9 mouse cellular contexts compared by ENCODE assay signal in the genomic region with DNA sequence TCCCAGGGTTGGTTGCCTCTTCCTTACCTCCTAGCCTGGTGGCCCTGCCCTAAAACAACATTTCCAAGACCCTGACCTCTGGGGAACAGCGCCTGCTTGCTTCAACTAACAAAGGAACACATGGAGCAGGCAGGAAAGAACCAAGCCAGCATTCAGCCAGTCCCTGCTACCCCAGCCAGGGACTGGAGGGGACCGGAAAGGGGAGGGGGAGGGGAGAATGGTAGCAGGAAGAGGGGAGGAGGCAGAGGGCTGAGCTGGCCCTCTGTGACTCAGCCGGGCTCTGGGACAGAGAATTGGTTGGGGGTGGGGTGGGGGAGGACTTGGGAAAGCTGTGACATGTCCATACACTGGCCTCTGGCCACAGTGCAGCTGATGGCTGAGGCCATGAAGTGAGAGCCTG. TPM values are rescaled to one million over a fixed set of nuclear protein-coding genes. Genes with fewer than 3 reads are reported as not detected.
A peak's percentile ranks its signal among the peaks of the same experiment; 100 is the strongest.
DNase-seq lines count a peak whose midpoint lies in the region; ATAC-seq and TF ChIP-seq lines count a peak whose summit lies in the region.
"Had no signal": no experiment of that assay in that cellular context is flagged by ENCODE, and none has a peak within 500 bp of the region (broad histone marks: within the 10 kb centered on the region; RNA-seq: fewer than 3 reads in every experiment).

No protein-coding gene starts in this region.

- peak; percentile 61; the same call in 1 of the 2 replicates for ATAC-seq in hindbrain, embryonic 14.5 days (ENCODE audit: low FRiP score)

- no peak overlapping the region for H3K4me2 ChIP-seq in hindbrain, embryonic 14.5 days (replicated peaks)

- no peak for TF ChIP-seq POLR2A in bone marrow macrophage, adult 2 months (IDR thresholded peaks at IDR 0.05; ENCODE audit: borderline replicate concordance, low read depth, low read length)
- TF ChIP-seq POLR2A in liver, adult 2 months (IDR thresholded peaks at IDR 0.05; ENCODE audit: extremely low read depth, insufficient read depth, low read length), result no peak

- H3K9me3 ChIP-seq in hindbrain, embryonic 14.5 days (ENCODE audit: control insufficient read depth, low read length), result no peaks in the 10 kb centered on the region
- H3K9me3 ChIP-seq: G1E had no signal

- no peak overlapping the region for H3K9ac ChIP-seq in hindbrain, embryonic 14.5 days
- H3K9ac ChIP-seq in liver, adult 2 months (ENCODE audit: low read depth, low read length), result no peak overlapping the region

- peaks cover 25% of the 10 kb centered on the region for H3K36me3 ChIP-seq in hindbrain, embryonic 14.5 days (replicated peaks; ENCODE audit: control insufficient read depth, insufficient read depth)
- H3K36me3 ChIP-seq in liver, adult 2 months (ENCODE audit: control insufficient read depth, insufficient read depth, low read length), result no peaks in the 10 kb centered on the region
- H3K36me3 ChIP-seq: G1E had no signal

- peaks cover 19% of the 10 kb centered on the region for H3K4me1 ChIP-seq in bone marrow macrophage, adult 2 months (ENCODE audit: control insufficient read depth, insufficient read depth, low read length)
- peaks cover 15% of the 10 kb centered on the region for H3K4me1 ChIP-seq in hindbrain, embryonic 14.5 days (replicated peaks; ENCODE audit: control insufficient read depth, insufficient read depth, low read length)
- H3K4me1 ChIP-seq in liver, adult 2 months (ENCODE audit: control insufficient read depth, insufficient read depth, low read length), result peaks cover 12% of the 10 kb centered on the region

- H3K27me3 ChIP-seq in hindbrain, embryonic 14.5 days (ENCODE audit: control insufficient read depth, insufficient read depth, low read length), result no peaks in the 10 kb centered on the region
- no peaks in the 10 kb centered on the region for H3K27me3 ChIP-seq in liver, adult 2 months (ENCODE audit: control insufficient read depth, insufficient read depth, low read length)

- H3K4me3 ChIP-seq in left cerebral cortex, adult 2 months, result no peak overlapping the region
- no peak overlapping the region for H3K4me3 ChIP-seq in bone marrow macrophage, adult 2 months (ENCODE audit: insufficient read depth, low read length)
- no peak overlapping the region for H3K4me3 ChIP-seq in hindbrain, embryonic 14.5 days (replicated peaks; ENCODE audit: low read length)
- no peak overlapping the region for H3K4me3 ChIP-seq in liver, adult 2 months (ENCODE audit: insufficient read depth, low read depth, low read length)

- peak overlapping the region; percentile 66; the same call in 1 of the 2 replicates for H3K27ac ChIP-seq in left cerebral cortex, adult 2 months
- peak overlapping the region; percentile 69 for H3K27ac ChIP-seq in bone marrow macrophage, adult 2 months (ENCODE audit: insufficient read depth, low read depth, low read length)
- peak overlapping the region; percentile 63 for H3K27ac ChIP-seq in hindbrain, embryonic 14.5 days
- no peak overlapping the region for H3K27ac ChIP-seq in liver, adult 2 months (replicated peaks; ENCODE audit: insufficient read depth, low read depth, low read length)

- DNase-seq in left cerebral cortex, adult 2 months (ENCODE audit: extremely low spot score in 1 of 2, low spot score in 2 of 2), result peak in 1 of 2 experiments; percentile 45
- no peak for DNase-seq in left cerebral cortex, adult 9 months (ENCODE audit: low spot score in 2 of 2)
- DNase-seq in gastrocnemius, adult 18-20 months (ENCODE audit: low spot score), result peak; percentile 60
- no peak for DNase-seq in hindbrain, embryonic 14.5 days (ENCODE audit: low spot score)
- peak; percentile 36 for DNase-seq in liver, adult 2 months (ENCODE audit: extremely low read depth, low read depth, low spot score)
- peak; percentile 53 for DNase-seq in naive thymus-derived CD4-positive, alpha-beta T cell, adult 2 months (ENCODE audit: low read depth)
- DNase-seq in c-Kit-positive CD71-positive TER-119-positive erythroid progenitor cells, embryonic 14.5 days (ENCODE audit: low spot score), result no peak

- no peaks in the 10 kb centered on the region for H3K79me2 ChIP-seq in liver, adult 2 months (ENCODE audit: control insufficient read depth, insufficient read depth, low read length)

- intact Hi-C loops in left cerebral cortex, adult 2 months (cut with DNase I), result no loop called here

- TF ChIP-seq CTCF in left cerebral cortex, adult 2 months (IDR thresholded peaks at IDR 0.05), result no peak
- TF ChIP-seq CTCF in bone marrow macrophage, adult 2 months (IDR thresholded peaks at IDR 0.05; ENCODE audit: low read depth, low read length), result no peak
- no peak for TF ChIP-seq CTCF in liver, adult 2 months (IDR thresholded peaks at IDR 0.05; ENCODE audit: low read depth, low read length)

- 8% methylated on average over 3 of the region's 3 CpGs for WGBS in hindbrain, embryonic 14.5 days
- WGBS in liver, adult 2 months, result 36% methylated on average over 3 of the region's 3 CpGs

RNA-seq across cellular contexts. Expression of a gene that starts 12.3 kb away (rescaled TPM):
- 100 to 1,000 TPM; 116 to 123 TPM for total RNA-seq in left cerebral cortex, adult 2 months (2021)
- polyA plus RNA-seq in bone marrow macrophage, adult 2 months (2012; ENCODE audit: insufficient read depth, insufficient read length, missing spikeins), result 13.1 and 14.3 TPM in 2 replicates
- 1 to 10 TPM; 1.7 to 3.0 TPM for total RNA-seq in gastrocnemius, adult 18-20 months (2021)
- polyA plus RNA-seq in hindbrain, embryonic 14.5 days (2014; fragmentation: Nextera tagmentation; extraction: Ambion mirVana), result 16.3 and 16.8 TPM in 2 replicates
- total RNA-seq in liver, adult 2 months (2014; rRNA removed), result 0.92 and 2.8 TPM in 2 replicates
- polyA plus RNA-seq in liver, adult 2 months (2012; rRNA removed), result 1.6 and 1.7 TPM in 2 replicates

RNA-seq across cellular contexts. Expression of a gene that starts 20.1 kb away (rescaled TPM):
- total RNA-seq in left cerebral cortex, adult 2 months (2021), result under 1 TPM; 0.21 to 0.34 TPM
- not detected in 2 replicates for polyA plus RNA-seq in bone marrow macrophage, adult 2 months (2012; ENCODE audit: insufficient read depth, insufficient read length, missing spikeins)
- not detected for total RNA-seq in gastrocnemius, adult 18-20 months (2021)
- 0.25 and 0.39 TPM in 2 replicates for polyA plus RNA-seq in hindbrain, embryonic 14.5 days (2014; fragmentation: Nextera tagmentation; extraction: Ambion mirVana)
- total RNA-seq in liver, adult 2 months (2014; rRNA removed), result not detected in 2 replicates
- polyA plus RNA-seq in liver, adult 2 months (2012; rRNA removed), result not detected in 2 replicates
- polyA plus RNA-seq: G1E had no signal

RNA-seq across cellular contexts. Expression of a gene that starts 41.3 kb away (rescaled TPM):
- total RNA-seq in left cerebral cortex, adult 2 months (2021), result 10 to 100 TPM; 60.0 to 64.2 TPM
- 90.0 and 91.9 TPM in 2 replicates for polyA plus RNA-seq in bone marrow macrophage, adult 2 months (2012; ENCODE audit: insufficient read depth, insufficient read length, missing spikeins)
- total RNA-seq in gastrocnemius, adult 18-20 months (2021), result 10 to 100 TPM; 17.6 to 18.9 TPM
- 174 and 178 TPM in 2 replicates for polyA plus RNA-seq in hindbrain, embryonic 14.5 days (2014; fragmentation: Nextera tagmentation; extraction: Ambion mirVana)
- 15.3 and 25.1 TPM in 2 replicates for total RNA-seq in liver, adult 2 months (2014; rRNA removed)
- 22.6 and 24.4 TPM in 2 replicates for polyA plus RNA-seq in liver, adult 2 months (2012; rRNA removed)

Comparison
In these comparisons a context has a peak if more than half of its experiments do, and no peak if none do; other contexts are left out.
1. DNase-seq: peak in gastrocnemius, adult 18-20 months (single experiment), liver, adult 2 months (single experiment) and naive thymus-derived CD4-positive, alpha-beta T cell, adult 2 months (single experiment); none in left cerebral cortex, adult 9 months (0 of 2), hindbrain, embryonic 14.5 days (single experiment) and c-Kit-positive CD71-positive TER-119-positive erythroid progenitor cells, embryonic 14.5 days (single experiment).
2. RNA of a gene that starts 12.3 kb away (total RNA-seq): 116 to 123 TPM in left cerebral cortex, adult 2 months; 1.7 to 3.0 TPM in gastrocnemius, adult 18-20 months and 0.92 to 2.8 TPM in liver, adult 2 months; every median in the first group is over 10 times any median in the second.